Mouse (Mus musculus): ENCODE results near the gene Btnl6. TPM values are rescaled to one million over a fixed set of nuclear protein-coding genes. Genes with fewer than 3 reads are reported as not detected.
"Not testable (repeated sequence)": the region's sequence is repeated elsewhere in the genome, so short reads cannot be mapped to it uniquely, and the experiment has no call there.

The Btnl6 gene
- not detected in 3 replicates for total RNA-seq (2017)

- ATAC-seq (replicated peaks; ENCODE audit: insufficient number of reproducible peaks, low FRiP score, low TSS enrichment, poor library complexity, severe bottlenecking) = no peak
Observed at GRCm38 (mm10) chr17:34517252-34517651, at the start of gene Btnl6. Gene Btnl6 (minus strand): TSS chr17:34517352.

GRCm38 (mm10) chr17:34564796-34565195 is 47.6 kb upstream of the Btnl6 start:
- ATAC-seq (replicated peaks; ENCODE audit: insufficient number of reproducible peaks, low FRiP score, low TSS enrichment, poor library complexity, severe bottlenecking) = no peak

GRCm38 (mm10) chr17:34564003-34564421 is 46.9 kb upstream of the Btnl6 start, which contains the start of gene Notch4:
Gene Notch4 (plus strand): TSS chr17:34564268.
- no peak for ATAC-seq (replicated peaks; ENCODE audit: insufficient number of reproducible peaks, low FRiP score, low TSS enrichment, poor library complexity, severe bottlenecking)

GRCm38 (mm10) chr17:34563354-34563753 is 46.2 kb upstream of the Btnl6 start:
- ATAC-seq (replicated peaks; ENCODE audit: insufficient number of reproducible peaks, low FRiP score, low TSS enrichment, poor library complexity, severe bottlenecking) = no peak

- no peak for ATAC-seq (replicated peaks; ENCODE audit: insufficient number of reproducible peaks, low FRiP score, low TSS enrichment, poor library complexity, severe bottlenecking)
Observed at GRCm38 (mm10) chr17:34562595-34562994, 45.4 kb upstream of the Btnl6 start.

- peak; percentile 83 for ATAC-seq (replicated peaks; ENCODE audit: insufficient number of reproducible peaks, low FRiP score, low TSS enrichment, poor library complexity, severe bottlenecking)
Observed at GRCm38 (mm10) chr17:34561200-34561599, 44.0 kb upstream of the Btnl6 start.

GRCm38 (mm10) chr17:34560438-34560837 is 43.3 kb upstream of the Btnl6 start:
- no peak for ATAC-seq (replicated peaks; ENCODE audit: insufficient number of reproducible peaks, low FRiP score, low TSS enrichment, poor library complexity, severe bottlenecking)

- ATAC-seq (replicated peaks; ENCODE audit: insufficient number of reproducible peaks, low FRiP score, low TSS enrichment, poor library complexity, severe bottlenecking) = no peak
Observed at GRCm38 (mm10) chr17:34559895-34560294, 42.7 kb upstream of the Btnl6 start.

GRCm38 (mm10) chr17:34559116-34559515 is 42.0 kb upstream of the Btnl6 start:
- ATAC-seq (replicated peaks; ENCODE audit: insufficient number of reproducible peaks, low FRiP score, low TSS enrichment, poor library complexity, severe bottlenecking) = no peak

- ATAC-seq (replicated peaks; ENCODE audit: insufficient number of reproducible peaks, low FRiP score, low TSS enrichment, poor library complexity, severe bottlenecking) = no peak
Observed at GRCm38 (mm10) chr17:34557411-34557810, 40.3 kb upstream of the Btnl6 start.

- ATAC-seq (replicated peaks; ENCODE audit: insufficient number of reproducible peaks, low FRiP score, low TSS enrichment, poor library complexity, severe bottlenecking) = 0 out of 2 replicates have a peak, but pooled peaks have one; percentile 7
Observed at GRCm38 (mm10) chr17:34556406-34556805, 39.3 kb upstream of the Btnl6 start.

- ATAC-seq (replicated peaks; ENCODE audit: insufficient number of reproducible peaks, low FRiP score, low TSS enrichment, poor library complexity, severe bottlenecking) = peak; percentile 69
Observed at GRCm38 (mm10) chr17:34555483-34555882, 38.3 kb upstream of the Btnl6 start.

GRCm38 (mm10) chr17:34549843-34550242 is 32.7 kb upstream of the Btnl6 start:
- no peak for ATAC-seq (replicated peaks; ENCODE audit: insufficient number of reproducible peaks, low FRiP score, low TSS enrichment, poor library complexity, severe bottlenecking)

- no peak for ATAC-seq (replicated peaks; ENCODE audit: insufficient number of reproducible peaks, low FRiP score, low TSS enrichment, poor library complexity, severe bottlenecking)
Observed at GRCm38 (mm10) chr17:34549156-34549555, 32.0 kb upstream of the Btnl6 start.

- no peak for ATAC-seq (replicated peaks; ENCODE audit: insufficient number of reproducible peaks, low FRiP score, low TSS enrichment, poor library complexity, severe bottlenecking)
Observed at GRCm38 (mm10) chr17:34547601-34548000, 30.4 kb upstream of the Btnl6 start.

GRCm38 (mm10) chr17:34546797-34547196 is 29.6 kb upstream of the Btnl6 start:
- no peak for ATAC-seq (replicated peaks; ENCODE audit: insufficient number of reproducible peaks, low FRiP score, low TSS enrichment, poor library complexity, severe bottlenecking)

- ATAC-seq (replicated peaks; ENCODE audit: insufficient number of reproducible peaks, low FRiP score, low TSS enrichment, poor library complexity, severe bottlenecking) = not testable (repeated sequence)
Observed at GRCm38 (mm10) chr17:34543567-34543966, 26.4 kb upstream of the Btnl6 start.

GRCm38 (mm10) chr17:34532671-34533070 is 15.5 kb upstream of the Btnl6 start:
- no peak for ATAC-seq (replicated peaks; ENCODE audit: insufficient number of reproducible peaks, low FRiP score, low TSS enrichment, poor library complexity, severe bottlenecking)

- ATAC-seq (replicated peaks; ENCODE audit: insufficient number of reproducible peaks, low FRiP score, low TSS enrichment, poor library complexity, severe bottlenecking) = no peak
Observed at GRCm38 (mm10) chr17:34519001-34519400, 1.8 kb upstream of the Btnl6 start.

- ATAC-seq (replicated peaks; ENCODE audit: insufficient number of reproducible peaks, low FRiP score, low TSS enrichment, poor library complexity, severe bottlenecking) = not testable (repeated sequence)
Observed at GRCm38 (mm10) chr17:34518571-34518970, 1.4 kb upstream of the Btnl6 start.

- no peak for ATAC-seq (replicated peaks; ENCODE audit: insufficient number of reproducible peaks, low FRiP score, low TSS enrichment, poor library complexity, severe bottlenecking)
Observed at GRCm38 (mm10) chr17:34517795-34518194, 643 bp upstream of the Btnl6 start.

All from monocyte, adult 5-6 weeks (primary cell).